Mouse (Mus musculus) midbrain, embryonic 12.5 days (tissue): ENCODE data around the gene Gda. TPM values are rescaled to one million over a fixed set of nuclear protein-coding genes. Genes with fewer than 3 reads are reported as not detected.

Experiments used
- ATAC-seq: fragments of 200-750 bp; cut with Nextera tagmentation; 2 replicates; pipeline ENCODE4 v1.8.0; 2017; ENCODE audit warnings: low read depth, moderate TSS enrichment, moderate library complexity; ENCODE audit not compliant: low FRiP score
- H3K27ac ChIP-seq: fragments of 300-500 bp; sonication (generic); replicated peaks from 2 replicates; pipeline ENCODE4 v1.5.1; 2016; ENCODE audit warnings: mild to moderate bottlenecking
- H3K27me3 ChIP-seq: fragments of 300-500 bp; sonication (generic); 2 replicates; pipeline ENCODE4 v1.6.1; 2016; ENCODE audit warnings: mild to moderate bottlenecking
- H3K36me3 ChIP-seq: fragments of 300-500 bp; sonication (generic); 2 replicates; pipeline ENCODE4 v1.6.1; 2016
- H3K4me1 ChIP-seq: fragments of 300-500 bp; sonication (generic); 2 replicates; pipeline ENCODE4 v1.6.1; 2016
- H3K4me2 ChIP-seq: fragments of 300-500 bp; sonication (generic); replicated peaks from 2 replicates; pipeline ENCODE4 v1.6.1; 2016; ENCODE audit warnings: mild to moderate bottlenecking, moderate library complexity
- H3K4me3 ChIP-seq: fragments of 300-500 bp; sonication (generic); 2 replicates; pipeline ENCODE4 v1.5.1; 2016; ENCODE audit warnings: mild to moderate bottlenecking
- H3K9ac ChIP-seq: fragments of 300-500 bp; sonication (generic); replicated peaks from 2 replicates; pipeline ENCODE4 v1.6.1; 2016; ENCODE audit warnings: mild to moderate bottlenecking, moderate library complexity
- H3K9me3 ChIP-seq: fragments of 300-500 bp; sonication (generic); 2 replicates; pipeline ENCODE4 v1.6.1; 2016; ENCODE audit warnings: mild to moderate bottlenecking
- WGBS: fragments of 180-500 bp; shearing (Covaris S2); methylation state at CpG from one replicate; pipeline ENCODE4 v1.1.7; 2016; 5-methylcytosine and 5-hydroxymethylcytosine counted together
- polyA plus RNA-seq: library from polyadenylated mRNA; unstranded; fragments of >200 nt; fragmentation: Nextera tagmentation; extraction: Ambion mirVana; gene quantifications from 2 replicates; pipeline ENCODE4 v1.2.1, GENCODE M21; 2016

Gene Gda
- polyA plus RNA-seq, 1 experiment from 2014 or later, result not detected

- Histone ChIP-seq H3K9ac (no peak overlapping the region), H3K27ac (no peak overlapping the region), H3K4me3 (no peak overlapping the region), H3K27me3 (no peaks in the 10 kb centered on the region), H3K36me3 (no peaks in the 10 kb centered on the region), H3K4me1 (no peaks in the 10 kb centered on the region), H3K9me3 (no peaks in the 10 kb centered on the region), H3K4me2 (no peak overlapping the region)
- ATAC-seq, result no peak
- WGBS, result 85% methylated on average over 7 of the region's 7 CpGs
Measured at GRCm38 (mm10) chr19:21390904-21391303, 82.3 kb downstream of the Gda start.

GRCm38 (mm10) chr19:21386842-21387241 is 86.4 kb downstream of the Gda start:
- no peak overlapping the region for H3K27ac ChIP-seq
- no peak for ATAC-seq
- H3K9ac ChIP-seq, result no peak overlapping the region
- no peak overlapping the region for H3K4me3 ChIP-seq
- H3K36me3 ChIP-seq, result no peaks in the 10 kb centered on the region
- H3K9me3 ChIP-seq, result no peaks in the 10 kb centered on the region
- no peaks in the 10 kb centered on the region for H3K27me3 ChIP-seq
- WGBS, result 71% methylated on average over 2 of the region's 2 CpGs
- no peaks in the 10 kb centered on the region for H3K4me1 ChIP-seq
- no peak overlapping the region for H3K4me2 ChIP-seq

GRCm38 (mm10) chr19:21384231-21384630 is 89.0 kb downstream of the Gda start:
- Histone ChIP-seq H3K4me3 (no peak overlapping the region), H3K4me1 (no peaks in the 10 kb centered on the region), H3K9ac (no peak overlapping the region), H3K36me3 (no peaks in the 10 kb centered on the region), H3K9me3 (no peaks in the 10 kb centered on the region), H3K27me3 (no peaks in the 10 kb centered on the region), H3K27ac (no peak overlapping the region), H3K4me2 (no peak overlapping the region)
- ATAC-seq, result no peak
- WGBS, result 80% methylated on average over 3 of the region's 3 CpGs

- Histone ChIP-seq H3K4me2 (no peak overlapping the region), H3K4me1 (no peaks in the 10 kb centered on the region), H3K27me3 (no peaks in the 10 kb centered on the region), H3K9ac (no peak overlapping the region), H3K36me3 (no peaks in the 10 kb centered on the region), H3K4me3 (no peak overlapping the region), H3K27ac (no peak overlapping the region), H3K9me3 (no peaks in the 10 kb centered on the region)
- 89% methylated on average over 6 of the region's 6 CpGs for WGBS
- ATAC-seq, result no peak
Measured at GRCm38 (mm10) chr19:21383491-21384226, 89.6 kb downstream of the Gda start.

- 49% methylated on average over 2 of the region's 2 CpGs for whole genome bisulfite sequencing
- H3K4me3 ChIP-seq, result no peak overlapping the region
- no peaks in the 10 kb centered on the region for H3K36me3 ChIP-seq
- no peak for ATAC-seq
- H3K9ac ChIP-seq, result no peak overlapping the region
- H3K27ac ChIP-seq, result no peak overlapping the region
- H3K4me2 ChIP-seq, result no peak overlapping the region
- no peaks in the 10 kb centered on the region for H3K4me1 ChIP-seq
- H3K9me3 ChIP-seq, result no peaks in the 10 kb centered on the region
- H3K27me3 ChIP-seq, result no peaks in the 10 kb centered on the region
Measured at GRCm38 (mm10) chr19:21381696-21382095, 91.5 kb downstream of the Gda start.

GRCm38 (mm10) chr19:21379195-21379594 is 94.0 kb downstream of the Gda start:
- Histone ChIP-seq H3K9me3 (no peaks in the 10 kb centered on the region), H3K27me3 (no peaks in the 10 kb centered on the region), H3K27ac (no peak overlapping the region), H3K4me1 (no peaks in the 10 kb centered on the region), H3K9ac (no peak overlapping the region), H3K36me3 (no peaks in the 10 kb centered on the region), H3K4me3 (no peak overlapping the region), H3K4me2 (no peak overlapping the region)
- 93% methylated on average over 5 of the region's 5 CpGs for WGBS
- no peak for ATAC-seq

- Histone ChIP-seq H3K27ac (no peak overlapping the region), H3K4me3 (no peak overlapping the region), H3K9ac (no peak overlapping the region), H3K27me3 (no peaks in the 10 kb centered on the region), H3K4me2 (no peak overlapping the region), H3K36me3 (no peaks in the 10 kb centered on the region), H3K4me1 (no peaks in the 10 kb centered on the region), H3K9me3 (0 out of 2 replicates have a peak, but pooled peaks cover under 1% of the 10 kb centered on the region)
- 89% methylated on average over 4 of the region's 4 CpGs for WGBS
- ATAC-seq, result no peak
Measured at GRCm38 (mm10) chr19:21376445-21377218, 96.6 kb downstream of the Gda start.

- WGBS, result 56% methylated on average over 11 of the region's 11 CpGs
- no peak overlapping the region for H3K4me2 ChIP-seq
- H3K27ac ChIP-seq, result no peak overlapping the region
- H3K9me3 ChIP-seq, result 0 out of 2 replicates have a peak, but pooled peaks cover 2% of the 10 kb centered on the region
- no peaks in the 10 kb centered on the region for H3K36me3 ChIP-seq
- no peaks in the 10 kb centered on the region for H3K4me1 ChIP-seq
- H3K4me3 ChIP-seq, result no peak overlapping the region
- peak; percentile 63 for ATAC-seq
- no peak overlapping the region for H3K9ac ChIP-seq
- no peaks in the 10 kb centered on the region for H3K27me3 ChIP-seq
Measured at GRCm38 (mm10) chr19:21373073-21373755, 100.0 kb downstream of the Gda start.

- WGBS, result 85% methylated on average over 12 of the region's 12 CpGs
- H3K27me3 ChIP-seq, result no peaks in the 10 kb centered on the region
- no peaks in the 10 kb centered on the region for H3K4me1 ChIP-seq
- no peak overlapping the region for H3K4me2 ChIP-seq
- no peak overlapping the region for H3K27ac ChIP-seq
- no peak for ATAC-seq
- no peak overlapping the region for H3K9ac ChIP-seq
- H3K9me3 ChIP-seq, result 0 out of 2 replicates have a peak, but pooled peaks cover 2% of the 10 kb centered on the region
- H3K36me3 ChIP-seq, result no peaks in the 10 kb centered on the region
- no peak overlapping the region for H3K4me3 ChIP-seq
Measured at GRCm38 (mm10) chr19:21372395-21373072, 100.7 kb downstream of the Gda start.

- 59% methylated on average over 2 of the region's 2 CpGs for WGBS
- Histone ChIP-seq H3K27ac (no peak overlapping the region), H3K4me1 (no peaks in the 10 kb centered on the region), H3K4me2 (no peak overlapping the region), H3K4me3 (no peak overlapping the region), H3K9me3 (0 out of 2 replicates have a peak, but pooled peaks cover 2% of the 10 kb centered on the region), H3K9ac (no peak overlapping the region), H3K36me3 (no peaks in the 10 kb centered on the region), H3K27me3 (no peaks in the 10 kb centered on the region)
- no peak for ATAC-seq
Measured at GRCm38 (mm10) chr19:21371337-21371736, 101.9 kb downstream of the Gda start.

GRCm38 (mm10) chr19:21370782-21371181 is 102.5 kb downstream of the Gda start:
- H3K36me3 ChIP-seq, result no peaks in the 10 kb centered on the region
- H3K4me2 ChIP-seq, result no peak overlapping the region
- no peak overlapping the region for H3K4me3 ChIP-seq
- H3K9ac ChIP-seq, result no peak overlapping the region
- no peak overlapping the region for H3K27ac ChIP-seq
- no peaks in the 10 kb centered on the region for H3K27me3 ChIP-seq
- H3K4me1 ChIP-seq, result no peaks in the 10 kb centered on the region
- WGBS, result 82% methylated on average over 8 of the region's 8 CpGs
- 0 out of 2 replicates have a peak, but pooled peaks cover 2% of the 10 kb centered on the region for H3K9me3 ChIP-seq
- 0 out of 2 replicates have a peak, but pooled peaks have one; percentile 47 for ATAC-seq
